Mouse (Mus musculus): ENCODE results near the gene Strn3.

Gene Strn3

DNA sequence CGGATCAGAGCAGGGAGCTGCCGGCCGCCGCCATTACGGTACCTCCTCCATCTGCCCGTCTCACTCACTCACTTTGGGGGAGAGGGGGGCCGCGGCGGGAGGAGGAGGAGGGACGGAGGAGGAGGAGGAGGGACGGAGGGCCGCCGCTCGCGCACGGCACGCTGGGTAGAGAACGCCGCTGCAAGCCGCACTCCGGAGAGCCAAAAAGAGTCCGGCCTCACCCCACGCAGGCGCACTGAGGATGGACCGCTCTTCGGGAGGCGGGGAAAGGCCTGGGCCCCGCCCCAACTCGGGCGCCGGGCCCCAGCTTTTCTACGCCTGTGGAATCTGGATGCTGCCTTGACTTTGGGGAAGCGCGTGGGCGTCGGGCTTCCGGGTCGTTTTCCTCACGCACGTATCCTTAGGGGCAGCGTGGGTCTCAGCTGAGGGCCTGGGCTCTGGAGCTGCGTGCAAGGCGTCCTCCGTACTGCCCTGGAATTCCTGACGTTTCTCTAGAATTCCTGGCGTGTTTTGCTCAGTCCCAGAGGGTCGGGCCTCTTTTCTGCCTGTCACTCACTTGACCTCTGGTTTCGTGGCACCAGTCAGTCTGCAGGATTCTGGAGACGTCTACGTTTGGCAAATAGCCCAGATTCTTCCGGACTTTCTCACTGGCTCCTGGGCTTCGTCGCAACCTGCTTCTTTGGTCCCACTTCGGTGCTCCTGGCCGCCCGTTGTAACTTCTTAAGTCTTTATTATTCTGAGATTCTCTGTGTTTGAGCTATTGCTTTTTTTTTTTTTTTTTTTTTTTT is at the start of gene Strn3:
Strn3 (minus strand) TSS at position 53 of the 788 bp plus-strand sequence.
- WGBS: under 1% methylated on average over 51 of the region's 56 CpGs

DNA sequence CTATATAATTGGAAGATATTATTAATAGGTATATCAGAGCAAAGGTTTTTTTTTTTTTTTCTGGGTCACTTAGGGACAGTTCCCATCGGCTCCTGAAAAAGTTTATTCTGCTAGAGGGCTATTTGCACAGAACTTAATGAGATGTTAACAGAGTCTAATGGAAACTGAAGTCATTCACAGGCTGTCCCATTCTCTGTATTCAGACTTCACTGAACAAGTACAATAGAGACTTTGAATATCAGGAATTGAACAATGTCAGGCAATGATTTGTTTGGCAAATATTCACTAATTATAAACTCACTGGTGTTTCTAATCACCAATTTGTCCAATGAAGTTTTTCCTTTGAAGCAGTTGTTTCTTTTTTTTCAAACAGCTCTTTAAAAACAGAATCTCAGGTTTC is 45.1 kb upstream of the Strn3 start:
- 50% methylated on average over 1 of the region's 1 CpGs for WGBS

DNA sequence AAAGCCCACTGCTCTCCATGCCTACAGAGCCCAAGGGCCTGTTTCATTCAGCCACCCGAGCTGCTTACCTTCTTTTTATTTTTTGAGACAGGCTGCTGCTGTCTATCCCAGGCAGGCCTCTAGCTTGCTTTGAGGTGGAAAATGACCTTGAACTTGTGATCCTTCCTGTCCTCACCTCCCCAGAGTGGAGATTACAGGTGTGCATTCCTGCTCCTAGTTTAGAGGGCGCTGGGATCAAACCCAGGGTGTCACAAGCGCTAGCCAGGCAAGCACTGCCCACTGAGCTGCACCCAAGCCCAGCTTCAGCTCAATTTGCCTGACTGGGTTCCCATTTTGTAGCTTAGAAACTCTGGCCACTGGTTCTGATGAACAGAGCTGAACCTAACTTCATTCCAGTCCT is 44.7 kb upstream of the Strn3 start:
- 69% methylated on average over 3 of the region's 3 CpGs for WGBS

DNA sequence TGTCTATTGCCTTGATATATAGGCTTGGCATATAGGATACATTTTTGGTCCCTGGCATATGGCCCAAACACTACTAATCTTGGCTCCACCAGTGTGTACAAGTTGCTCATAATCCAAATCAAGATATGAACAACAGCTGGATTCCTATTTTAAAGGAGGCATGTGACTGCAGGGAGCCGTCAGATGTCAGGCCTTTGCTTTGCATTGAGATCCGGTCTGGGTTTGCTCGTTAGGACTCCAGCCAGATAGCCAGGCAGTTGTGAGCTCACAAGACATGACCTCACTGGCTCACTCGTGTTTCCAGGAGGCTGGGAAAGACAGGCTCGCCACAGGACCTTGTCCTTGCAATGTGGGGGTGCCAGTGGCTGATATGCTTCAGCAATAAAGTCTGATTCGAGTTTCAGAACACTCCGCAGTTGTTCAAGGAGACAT is 44.2 kb upstream of the Strn3 start:
- WGBS: 43% methylated on average over 7 of the region's 7 CpGs

DNA sequence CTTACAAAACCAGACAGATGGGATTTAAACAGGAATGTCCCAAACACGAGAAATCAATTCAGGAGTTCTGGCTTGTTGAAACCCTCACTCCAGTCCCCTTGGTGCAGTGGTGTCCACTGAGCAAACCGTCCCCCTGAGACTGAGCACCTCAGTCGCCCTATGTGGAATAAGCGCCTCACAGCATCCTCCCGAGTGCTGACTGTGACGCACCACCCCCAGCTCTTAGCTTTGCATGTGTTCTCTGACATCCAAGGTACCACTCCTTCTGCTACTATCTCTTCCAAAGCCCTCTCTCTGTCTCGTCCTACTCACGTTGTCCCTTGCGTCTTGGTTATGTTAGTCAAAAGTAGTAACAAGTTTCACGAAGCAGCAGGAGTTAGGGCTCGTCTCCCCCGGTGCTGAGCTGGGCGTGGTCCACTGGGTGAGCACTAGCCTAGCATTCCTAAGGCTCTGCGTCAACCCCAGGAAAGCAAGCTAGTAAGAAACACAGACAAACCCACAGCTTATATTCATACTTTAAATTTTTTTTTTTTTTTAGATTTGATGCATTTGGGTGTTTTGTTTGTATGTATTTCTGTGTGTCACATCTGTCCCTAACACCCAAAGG is 43.0 kb upstream of the Strn3 start:
- 59% methylated on average over 14 of the region's 14 CpGs for WGBS

DNA sequence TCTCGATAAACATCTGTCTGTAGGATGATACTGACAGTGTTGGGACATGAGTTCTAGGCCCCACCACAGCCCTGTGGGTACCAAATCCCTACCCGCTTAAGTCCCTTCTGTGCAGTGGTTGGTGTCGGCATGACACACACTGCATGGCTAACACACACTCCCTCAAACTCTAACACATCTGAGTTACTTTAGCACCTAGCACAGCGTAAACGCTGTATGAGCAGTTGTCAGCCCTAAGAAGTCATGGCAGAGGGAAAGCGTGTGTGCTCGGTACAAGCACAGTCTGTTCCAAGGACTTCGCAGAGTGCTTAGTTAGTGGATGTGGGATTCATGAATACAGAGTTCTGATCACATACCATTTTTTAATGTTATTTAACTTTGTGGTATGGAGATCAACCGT is 38.1 kb upstream of the Strn3 start:
- WGBS: 71% methylated on average over 9 of the region's 9 CpGs

DNA sequence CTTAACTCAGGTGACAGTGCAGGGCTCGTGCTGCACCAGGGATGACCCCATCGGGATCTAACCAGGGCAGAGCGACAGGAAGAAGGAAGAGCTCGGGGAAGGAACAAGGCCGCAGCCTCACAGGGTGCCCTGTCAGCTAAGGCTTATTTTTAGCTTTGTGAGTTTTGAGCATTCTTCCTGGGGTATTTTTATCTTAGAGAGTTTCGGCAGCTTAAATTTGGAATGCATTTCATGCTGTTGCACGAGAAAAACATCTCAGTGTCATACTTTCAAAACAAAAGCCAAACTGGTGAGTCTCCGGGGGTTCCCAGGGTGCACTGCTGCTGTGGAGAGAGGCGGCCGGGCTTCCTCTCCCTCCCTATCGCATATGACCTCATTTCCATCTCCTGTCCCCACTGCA is 37.4 kb upstream of the Strn3 start:
- whole genome bisulfite sequencing: 30% methylated on average over 11 of the region's 11 CpGs

DNA sequence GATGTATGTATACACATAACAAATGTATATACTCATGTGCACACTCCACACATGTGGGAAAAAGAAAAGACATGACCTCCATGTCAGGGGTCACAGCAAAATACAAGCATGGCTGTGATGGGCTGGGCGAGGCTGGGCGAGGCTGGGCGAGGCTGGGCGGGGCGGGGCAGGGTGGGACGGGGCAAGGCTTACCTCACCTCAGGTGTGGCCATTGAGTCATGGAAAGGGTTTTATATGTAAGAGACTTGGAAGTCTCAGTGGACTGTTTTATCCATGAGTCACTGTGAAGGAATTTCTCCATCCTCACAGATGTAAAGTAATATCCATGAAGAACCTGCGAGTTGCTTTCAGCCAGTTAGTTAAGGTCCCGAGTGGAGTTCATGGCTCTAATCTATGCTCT is 30.1 kb upstream of the Strn3 start:
- WGBS: 94% methylated on average over 8 of the region's 8 CpGs

DNA sequence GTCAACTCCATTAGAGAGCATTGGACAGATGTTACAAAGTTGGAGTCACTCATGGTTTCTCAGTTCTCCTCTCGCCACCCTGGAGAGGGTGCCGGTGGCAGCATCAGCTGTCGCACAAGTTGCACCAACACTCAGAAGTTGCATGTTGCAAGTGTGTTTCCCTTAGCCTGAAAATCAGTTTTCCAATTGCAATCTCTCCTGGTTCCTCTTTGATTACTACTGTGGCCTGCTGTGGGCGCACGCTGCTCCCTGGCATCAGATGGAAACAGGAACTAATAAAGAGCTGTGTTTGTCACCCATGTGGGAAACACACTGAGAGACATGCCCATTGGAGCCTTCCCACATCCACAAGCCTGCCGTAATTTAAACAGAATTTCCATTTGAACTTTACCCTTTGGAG is 26.9 kb upstream of the Strn3 start:
- 93% methylated on average over 6 of the region's 6 CpGs for WGBS

DNA sequence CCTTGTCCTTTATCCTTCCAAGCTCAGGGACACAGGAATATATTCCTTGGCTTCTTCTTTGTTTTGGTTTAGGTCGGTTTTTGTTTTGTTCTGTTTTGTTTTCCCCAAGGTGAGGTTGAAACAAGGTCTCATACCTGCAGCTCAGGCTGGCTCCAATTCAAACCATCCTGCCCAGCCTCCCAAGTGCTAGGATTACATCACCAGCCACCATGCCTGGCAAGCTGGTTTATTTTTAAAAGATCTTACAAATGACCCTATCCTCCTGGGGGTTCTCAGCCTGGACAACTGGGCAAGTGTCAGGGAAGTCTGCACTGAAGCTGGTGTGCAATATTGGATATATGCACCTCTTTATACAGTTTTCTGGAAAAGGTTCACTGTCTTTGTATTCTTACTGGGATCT is 21.0 kb upstream of the Strn3 start:
- WGBS: 71% methylated on average over 1 of the region's 1 CpGs

DNA sequence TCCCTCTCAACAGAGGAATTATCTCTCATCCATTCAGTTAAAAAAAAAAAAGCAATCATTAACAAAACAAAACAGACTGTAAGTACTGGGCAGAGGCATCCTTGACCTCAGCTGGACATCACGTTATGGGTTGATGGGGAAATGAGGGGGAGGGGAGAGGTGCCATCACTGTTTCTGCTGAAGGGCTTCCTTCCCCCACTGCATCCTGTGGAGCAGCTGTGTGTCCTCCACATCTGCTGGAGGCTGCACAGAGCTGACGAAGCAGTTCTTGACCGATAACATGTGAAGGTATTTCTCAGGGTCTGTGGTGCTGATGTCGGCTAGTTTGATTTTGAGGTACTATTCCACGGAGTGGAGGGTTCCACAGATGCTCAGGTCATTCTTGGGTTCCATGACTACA is 18.5 kb upstream of the Strn3 start:
- 70% methylated on average over 5 of the region's 5 CpGs for WGBS

DNA sequence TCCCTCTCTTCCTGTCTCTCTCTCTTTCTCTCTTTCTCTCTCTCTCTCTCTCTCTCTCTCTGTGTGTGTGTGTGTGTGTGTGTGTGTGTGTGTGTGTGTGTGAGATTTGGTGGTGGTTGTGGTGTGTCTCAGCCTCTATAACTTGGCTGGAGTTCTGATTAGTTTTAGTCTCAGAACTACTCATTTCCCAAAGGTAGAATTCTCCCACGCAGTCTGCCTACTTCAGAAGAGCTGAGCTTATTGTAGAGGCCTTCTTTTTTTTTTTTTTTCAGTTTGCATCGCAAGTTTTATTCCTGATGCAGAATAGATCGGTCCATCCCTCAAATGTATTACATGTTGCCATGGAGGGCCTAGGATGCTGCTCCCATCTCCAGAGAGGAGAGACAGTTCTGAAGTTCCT is 18.0 kb upstream of the Strn3 start:
- WGBS: 42% methylated on average over 3 of the region's 3 CpGs

DNA sequence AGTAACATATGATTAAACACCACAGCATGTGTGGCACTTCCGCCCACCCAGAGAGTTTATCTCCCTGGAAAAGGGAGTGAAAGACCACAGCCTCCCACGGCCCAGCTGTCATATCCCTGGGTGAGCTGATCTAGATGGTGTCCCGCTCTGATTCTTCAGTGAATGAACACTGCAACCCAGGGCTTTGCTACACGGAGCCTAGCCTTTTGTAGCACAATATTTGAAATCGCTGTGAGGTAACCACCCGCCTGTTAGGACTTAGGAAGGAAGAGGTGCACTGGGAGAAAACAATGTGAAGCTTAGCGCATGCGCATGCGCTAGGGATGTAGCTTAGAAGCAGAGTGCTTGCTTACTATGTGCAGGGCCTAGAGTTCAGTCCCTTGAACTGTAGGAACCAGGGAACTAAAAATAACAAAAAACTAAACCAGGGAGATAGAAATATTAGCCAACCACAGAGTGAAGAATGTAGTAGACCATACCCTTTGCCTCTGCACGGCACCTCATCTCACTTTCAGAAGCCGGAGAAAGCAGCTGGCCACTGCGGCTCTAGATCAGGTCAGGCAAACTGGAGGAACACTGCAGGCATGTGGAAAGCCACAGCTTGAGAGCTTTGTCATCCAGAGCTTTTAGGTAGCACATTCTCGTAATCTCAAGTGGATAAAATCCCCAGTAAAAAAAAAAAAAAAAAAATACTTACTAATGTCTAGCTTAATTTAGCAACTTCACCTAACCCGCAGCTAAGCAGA is 17.4 kb upstream of the Strn3 start:
- 44% methylated on average over 14 of the region's 14 CpGs for WGBS

DNA sequence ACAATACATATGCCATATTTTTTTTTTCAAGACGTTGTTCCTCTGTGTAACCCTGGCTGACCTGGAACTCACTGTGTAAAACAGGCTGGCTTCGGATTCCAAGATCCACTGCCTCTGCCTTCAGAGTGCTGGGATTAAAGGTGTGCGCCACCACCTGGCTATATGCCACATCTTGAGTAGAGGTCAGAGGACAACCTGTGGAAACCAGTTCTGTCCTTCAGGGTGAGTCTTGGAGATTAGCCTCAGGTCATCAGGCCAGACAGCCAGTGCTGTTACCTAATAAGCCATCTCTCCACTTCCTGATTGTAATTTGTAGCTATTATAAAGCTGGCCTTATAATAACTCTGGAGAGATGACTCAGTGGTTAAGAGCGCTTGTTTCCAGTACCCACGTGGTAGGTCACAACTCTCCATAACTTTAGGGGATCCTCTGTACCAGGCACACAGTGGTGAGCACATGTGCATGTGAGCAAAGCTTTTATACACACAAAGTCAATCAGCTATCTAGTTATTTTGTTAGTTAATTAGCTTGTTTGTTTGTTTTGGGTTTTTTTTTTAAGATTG is 15.1 kb upstream of the Strn3 start:
- WGBS: 88% methylated on average over 5 of the region's 5 CpGs

DNA sequence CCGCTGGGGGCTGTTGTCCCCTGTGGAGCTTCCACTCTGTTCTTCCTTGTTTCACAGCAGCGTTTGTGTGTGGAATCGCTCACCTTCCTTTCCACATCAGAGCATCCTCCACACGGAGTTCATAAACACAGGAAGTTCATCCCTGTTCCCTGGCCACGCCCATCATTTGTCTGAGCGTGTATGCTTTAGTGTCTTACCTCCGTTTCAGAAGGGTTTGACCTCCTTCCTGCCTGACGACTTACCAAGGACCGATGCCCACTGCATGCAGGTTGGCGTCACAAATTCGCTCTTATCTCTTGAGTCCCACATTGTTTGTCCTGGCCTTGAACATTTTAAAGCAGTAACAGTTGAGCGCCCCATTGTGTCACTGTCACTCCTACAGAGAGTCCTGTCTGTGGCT is 14.1 kb upstream of the Strn3 start:
- 80% methylated on average over 12 of the region's 12 CpGs for WGBS

DNA sequence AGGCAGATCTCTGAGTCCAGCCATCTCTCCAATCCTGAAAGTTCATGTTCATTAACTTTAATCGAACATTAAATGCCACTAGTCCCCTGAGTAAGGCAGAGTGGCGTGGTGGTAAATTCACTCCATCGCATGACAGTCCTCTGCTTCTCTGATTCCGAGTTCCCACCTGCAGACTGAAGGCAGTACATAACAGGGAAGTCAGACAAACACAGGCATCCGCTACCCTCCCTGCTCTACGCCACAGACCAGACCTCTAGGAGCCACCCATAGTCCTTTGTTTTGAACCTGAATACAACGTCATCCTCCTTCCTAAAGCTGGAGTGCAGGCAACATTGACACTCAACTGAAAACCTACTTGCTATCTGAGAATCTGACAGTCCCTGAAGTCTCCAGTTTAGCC is 12.9 kb upstream of the Strn3 start:
- 76% methylated on average over 7 of the region's 7 CpGs for WGBS

DNA sequence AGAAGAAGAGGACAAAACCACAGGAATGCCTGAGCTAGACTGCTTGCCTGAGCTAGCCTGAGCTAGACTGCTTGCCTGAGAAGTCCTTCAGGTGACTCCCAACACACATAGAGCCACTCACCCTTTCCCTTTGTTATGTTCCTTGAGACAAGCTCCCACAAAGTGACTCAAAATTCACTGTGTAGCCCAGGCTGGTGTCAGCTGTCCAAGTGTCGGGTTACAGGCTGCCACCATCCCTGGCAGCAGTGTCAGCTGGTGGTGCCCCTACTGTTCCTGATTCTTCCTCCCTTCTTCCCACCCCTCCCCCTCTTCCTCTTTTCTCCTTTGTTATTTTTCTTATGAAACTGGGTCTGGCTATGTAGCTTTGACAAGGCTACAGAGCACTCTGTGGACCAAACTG is 12.2 kb upstream of the Strn3 start:
- WGBS: 61% methylated on average over 1 of the region's 1 CpGs

DNA sequence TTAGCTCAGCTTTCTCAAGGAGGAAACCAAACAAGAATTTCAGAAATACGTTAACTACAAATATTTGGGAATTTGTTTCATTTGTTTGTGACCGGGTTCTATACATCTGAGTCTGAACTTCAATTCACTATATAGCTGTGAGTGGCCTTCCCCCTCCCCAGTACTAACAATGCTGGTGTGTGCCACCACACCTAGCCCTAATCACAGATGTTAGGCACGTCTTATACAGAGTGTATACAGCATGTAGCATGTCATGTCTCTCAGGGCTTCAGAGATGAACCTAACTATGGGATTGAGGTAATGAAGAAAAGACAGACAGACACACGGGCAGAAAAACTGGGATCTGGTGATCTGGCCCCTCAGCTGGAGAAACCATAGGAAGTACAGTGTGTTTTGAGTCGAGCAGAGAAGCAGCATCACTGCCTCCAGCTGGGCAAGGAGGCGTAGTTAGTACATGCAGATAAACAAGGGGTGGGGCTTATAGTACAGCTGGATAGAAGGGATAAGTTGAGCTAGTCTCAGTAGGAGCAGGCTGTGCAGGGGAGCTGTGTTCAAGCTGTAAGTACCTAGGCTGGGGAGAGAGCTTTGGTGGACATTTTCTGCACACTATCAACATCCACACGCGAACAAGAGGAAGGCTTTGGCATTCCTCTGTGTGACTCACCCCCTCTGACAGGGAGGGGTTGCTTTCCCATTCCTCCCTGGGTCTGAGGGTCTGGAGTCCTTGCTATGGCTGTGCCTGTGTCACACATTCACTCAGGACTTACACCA is 8.1 kb upstream of the Strn3 start:
- 58% methylated on average over 8 of the region's 8 CpGs for WGBS

DNA sequence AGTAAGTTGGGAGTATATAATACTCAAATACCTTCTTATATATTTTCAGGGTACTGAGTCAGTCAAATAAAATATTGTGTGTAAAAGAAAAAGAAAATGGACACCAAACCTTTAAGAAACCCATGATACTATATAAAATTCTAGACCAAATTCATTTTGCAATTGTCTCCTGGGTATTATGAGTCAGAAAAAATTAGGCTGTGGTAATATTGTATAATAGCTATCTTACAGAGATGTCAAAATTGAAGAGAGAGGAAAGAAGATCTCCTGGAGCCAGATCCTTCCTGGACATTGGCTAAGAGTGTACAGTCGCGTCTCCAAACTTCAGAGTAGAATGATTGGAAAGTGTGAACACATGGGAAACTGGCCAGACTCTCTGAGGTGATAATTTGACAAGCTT is 4.5 kb upstream of the Strn3 start:
- 83% methylated on average over 2 of the region's 2 CpGs for WGBS

DNA sequence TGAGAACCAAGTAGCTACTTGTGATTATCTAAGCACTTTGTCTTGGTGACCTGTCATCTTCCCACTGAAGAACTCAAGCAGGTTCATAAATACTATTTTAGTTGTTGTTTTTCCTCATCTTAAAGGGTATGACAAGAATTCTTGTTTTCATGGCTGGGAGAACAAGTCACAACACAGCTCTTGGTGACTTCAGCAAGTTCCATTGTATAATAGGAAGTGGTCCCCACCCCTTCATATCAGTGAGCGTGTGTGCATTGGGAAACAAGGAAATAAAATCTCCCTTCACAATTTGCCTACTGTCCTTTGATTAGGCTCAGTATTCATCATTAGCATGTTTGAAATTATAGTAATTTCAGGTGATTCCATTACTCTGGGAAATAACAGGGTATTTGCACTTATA is 3.3 kb upstream of the Strn3 start:
- WGBS: 85% methylated on average over 1 of the region's 1 CpGs

DNA sequence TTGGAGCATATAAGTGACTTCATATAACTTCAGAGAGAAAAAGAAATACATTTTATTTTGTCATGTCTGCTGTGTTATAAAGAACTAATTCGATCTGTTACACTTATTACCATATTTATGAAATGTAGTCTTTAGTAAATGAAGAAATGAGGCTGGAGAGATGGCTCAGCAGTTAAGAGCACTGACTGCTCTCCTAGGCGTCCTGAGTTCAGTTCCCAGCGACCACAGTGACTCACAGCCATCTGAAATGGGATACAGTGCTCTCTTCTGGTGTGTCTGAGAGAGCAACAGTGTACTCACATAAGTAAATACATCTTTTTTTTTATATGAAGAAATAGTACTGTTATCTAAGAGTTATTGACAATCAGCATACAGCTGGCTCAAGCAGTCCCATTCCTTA is 1.7 kb upstream of the Strn3 start:
- 86% methylated on average over 3 of the region's 3 CpGs for WGBS

DNA sequence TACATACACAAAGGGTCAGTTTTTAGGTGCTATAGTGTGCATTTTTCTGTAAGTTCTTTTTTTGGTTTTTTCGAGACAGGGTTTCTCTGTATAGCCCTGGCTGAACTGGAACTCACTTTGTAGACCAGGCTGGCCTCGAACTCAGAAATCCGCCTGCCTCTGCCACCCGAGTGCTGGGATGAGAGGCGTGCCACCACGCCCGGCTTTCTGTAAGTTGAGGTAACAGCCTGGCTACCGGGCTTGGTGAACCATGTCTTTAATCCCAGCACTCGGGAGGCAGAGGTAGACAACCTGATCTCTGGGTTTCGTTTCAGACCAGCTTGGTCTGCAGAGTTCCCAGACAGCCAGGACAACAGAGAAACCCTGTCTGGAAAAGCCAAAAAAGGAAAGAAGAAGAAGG is 1.2 kb upstream of the Strn3 start:
- WGBS: 83% methylated on average over 10 of the region's 10 CpGs

Data from cerebral cortex, adult 2 months (tissue).